Mouse (Mus musculus) E14TG2a.4 (cell line): ENCODE data around the gene Dop1a.

Experiments used
- CTCF ChIP-seq: conservative IDR thresholded peaks from 2 replicates; pipeline ENCODE4 v1.5.1; 2014; ENCODE audit warnings: low read length
- NANOG ChIP-seq: IDR thresholded peaks from 2 replicates; pipeline ENCODE4 v1.6.1; 2014; ENCODE audit warnings: borderline replicate concordance, low read length, mixed read lengths
- POU5F1 ChIP-seq: IDR thresholded peaks from 2 replicates; pipeline ENCODE4 v1.6.1; 2014; ENCODE audit warnings: low read length, borderline replicate concordance

DNA sequence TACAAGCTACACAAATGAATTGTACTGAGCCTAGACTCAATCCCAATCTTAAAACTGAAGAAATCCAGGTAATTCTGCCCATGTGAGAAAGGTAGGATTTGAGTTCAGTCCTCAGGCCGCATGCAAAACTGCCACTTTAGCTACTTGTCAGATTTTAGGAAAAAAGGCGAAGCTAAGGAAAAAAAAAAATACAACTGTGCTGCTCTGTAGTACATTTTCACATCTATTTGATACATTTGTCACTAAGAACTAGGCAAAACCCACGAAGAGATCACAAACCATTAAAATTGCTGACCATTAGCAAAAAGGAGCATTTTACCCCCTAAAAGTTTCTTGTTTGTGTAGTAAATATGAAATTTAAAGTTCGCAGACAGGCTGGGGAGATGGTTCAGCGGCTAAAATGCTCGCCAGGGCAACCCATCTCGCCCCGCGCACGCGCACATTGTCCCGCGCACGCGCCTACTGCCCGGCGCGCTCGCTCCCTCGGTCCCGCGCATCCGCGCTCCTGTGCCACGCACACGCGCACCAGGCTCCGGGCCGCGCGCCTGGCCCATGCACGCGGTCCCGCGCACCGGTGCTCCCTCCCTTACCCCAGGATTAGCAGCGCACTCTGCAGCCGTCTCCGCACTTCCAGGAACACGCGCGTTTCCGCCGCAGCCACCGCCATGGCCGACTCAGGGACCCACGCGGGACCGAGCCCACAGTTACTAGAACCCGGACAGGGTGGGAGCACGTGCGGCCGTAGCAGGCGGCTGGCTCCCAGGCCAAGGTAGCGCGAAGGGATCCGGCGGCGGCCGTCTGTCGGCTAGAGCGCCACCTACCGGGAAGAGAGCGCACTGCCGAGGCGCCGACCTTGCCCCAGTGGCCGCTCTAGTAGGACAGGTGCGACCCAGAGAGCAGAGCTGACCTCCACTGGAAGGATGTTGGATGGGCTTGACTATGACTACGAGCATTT lies 2.5 kb upstream of the Dop1a start, which contains the start of gene Ube2cbp:
- TF ChIP-seq CTCF: peak; percentile 57
- no peak for TF ChIP-seq NANOG
- TF ChIP-seq POU5F1: no peak
